Mouse (Mus musculus): ENCODE data around the gene Ednra. TPM values are rescaled to one million over a fixed set of nuclear protein-coding genes. Genes with fewer than 3 reads are reported as not detected.

Ednra gene
- total and polyA plus RNA-seq, 3 experiments, result 25.6 to 41.7 (median 41.3) TPM

DNA sequence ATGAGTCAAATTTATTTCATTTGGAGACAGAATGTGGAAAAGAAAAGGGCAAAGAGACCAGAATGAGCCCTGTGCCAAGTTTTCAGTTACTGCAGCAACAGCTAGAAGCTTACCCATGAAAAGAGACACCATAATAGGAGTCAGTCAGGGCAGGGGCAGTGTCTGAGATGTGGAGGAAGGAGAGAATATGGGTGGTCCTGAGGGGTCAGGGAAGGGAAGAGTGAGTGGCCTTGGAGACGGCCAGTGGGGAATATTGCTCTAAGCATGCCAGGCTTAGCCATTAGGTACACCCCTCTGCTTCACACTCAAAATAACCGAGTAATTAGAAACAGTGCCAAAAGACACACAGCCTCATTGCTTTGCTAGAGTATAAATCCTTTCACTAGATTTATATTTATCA, 9.5 kb upstream of the Ednra start:
- Histone ChIP-seq H3K4me3 (no peak overlapping the region), H3K27ac (no peak overlapping the region), H3K9ac (ENCODE audit: low read depth, low read length) (no peak overlapping the region), H3K4me1 (ENCODE audit: control insufficient read depth, insufficient read depth, low read length) (no peaks in the 10 kb centered on the region), H3K36me3 (ENCODE audit: control insufficient read depth, insufficient read depth, low read length) (no peaks in the 10 kb centered on the region), H3K79me2 (replicated peaks; ENCODE audit: control insufficient read depth, insufficient read depth, low read length) (no peaks in the 10 kb centered on the region), H3K27me3 (ENCODE audit: control insufficient read depth, insufficient read depth, low read length) (no peaks in the 10 kb centered on the region)
- intact Hi-C loops (cut with DNase I), result no loop called here
- DNase-seq, result no peak
- TF ChIP-seq POLR2A (IDR thresholded peaks at IDR 0.05; ENCODE audit: insufficient read depth, low read depth, low read length), result no peak
- TF ChIP-seq CTCF (IDR thresholded peaks at IDR 0.05), result no peak
- no peak for TF ChIP-seq EP300 (IDR thresholded peaks at IDR 0.05; ENCODE audit: insufficient read depth, low read depth, low read length)
- 73% methylated on average over 2 of the region's 2 CpGs for WGBS

DNA sequence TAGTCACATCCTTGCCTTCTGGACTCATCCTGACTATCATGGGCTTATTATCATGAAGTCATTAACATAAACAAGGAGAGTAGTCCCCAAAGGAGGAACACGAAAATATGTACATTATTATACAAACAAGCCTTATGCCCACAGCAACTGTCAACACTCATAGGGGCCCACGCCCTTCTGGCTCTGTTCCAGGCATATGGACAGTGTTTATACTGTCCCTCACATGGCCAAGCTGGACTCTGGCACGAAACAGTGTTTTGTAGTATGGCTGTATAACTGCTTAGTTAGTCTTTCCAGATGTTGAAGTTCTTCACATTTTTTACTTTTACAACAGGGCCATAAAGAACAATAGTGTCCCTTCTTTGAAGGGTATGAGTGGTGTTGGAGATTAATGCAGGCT, 8.7 kb upstream of the Ednra start:
- no peaks in the 10 kb centered on the region for H3K79me2 ChIP-seq (replicated peaks; ENCODE audit: control insufficient read depth, insufficient read depth, low read length)
- 54% methylated on average over 3 of the region's 3 CpGs for WGBS
- H3K4me1 ChIP-seq (ENCODE audit: control insufficient read depth, insufficient read depth, low read length), result no peaks in the 10 kb centered on the region
- no peaks in the 10 kb centered on the region for H3K27me3 ChIP-seq (ENCODE audit: control insufficient read depth, insufficient read depth, low read length)
- intact Hi-C loops (cut with DNase I), result no loop called here
- no peak overlapping the region for H3K4me3 ChIP-seq
- no peak overlapping the region for H3K27ac ChIP-seq
- no peak overlapping the region for H3K9ac ChIP-seq (ENCODE audit: low read depth, low read length)
- no peaks in the 10 kb centered on the region for H3K36me3 ChIP-seq (ENCODE audit: control insufficient read depth, insufficient read depth, low read length)
- DNase-seq, result no peak
- TF ChIP-seq EP300 (IDR thresholded peaks at IDR 0.05; ENCODE audit: insufficient read depth, low read depth, low read length), result no peak
- no peak for TF ChIP-seq CTCF (IDR thresholded peaks at IDR 0.05)
- no peak for TF ChIP-seq POLR2A (IDR thresholded peaks at IDR 0.05; ENCODE audit: insufficient read depth, low read depth, low read length)

DNA sequence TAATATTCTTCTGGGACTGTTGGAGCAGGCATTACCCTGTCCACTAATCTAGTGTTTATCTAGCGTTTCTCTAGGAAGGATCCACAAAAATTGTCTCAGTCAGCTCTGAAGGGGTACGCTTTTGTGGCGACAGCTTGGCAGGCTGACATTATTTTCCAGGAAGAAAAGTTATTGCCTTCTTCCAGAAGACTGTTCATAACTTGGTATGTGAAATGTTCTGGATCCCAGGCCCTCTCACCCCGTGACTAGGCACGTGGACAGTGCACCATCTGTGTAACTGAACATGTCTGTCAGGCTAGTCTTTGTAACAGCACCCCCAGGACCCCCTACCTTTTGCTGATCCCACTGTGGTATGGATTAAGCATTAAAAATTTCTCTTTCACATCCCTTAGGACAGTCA, 1.1 kb upstream of the Ednra start:
- DNase-seq, result no peak
- Histone ChIP-seq H3K4me1 (ENCODE audit: control insufficient read depth, insufficient read depth, low read length) (peaks cover 4% of the 10 kb centered on the region; the same call in 1 of the 2 replicates), H3K79me2 (replicated peaks; ENCODE audit: control insufficient read depth, insufficient read depth, low read length) (no peaks in the 10 kb centered on the region), H3K27ac (peak overlapping the region; percentile 91), H3K36me3 (ENCODE audit: control insufficient read depth, insufficient read depth, low read length) (no peaks in the 10 kb centered on the region), H3K27me3 (ENCODE audit: control insufficient read depth, insufficient read depth, low read length) (no peaks in the 10 kb centered on the region), H3K9ac (ENCODE audit: low read depth, low read length) (no peak overlapping the region), H3K4me3 (no peak overlapping the region)
- no peak for TF ChIP-seq EP300 (IDR thresholded peaks at IDR 0.05; ENCODE audit: insufficient read depth, low read depth, low read length)
- TF ChIP-seq CTCF (IDR thresholded peaks at IDR 0.05), result no peak
- TF ChIP-seq POLR2A (IDR thresholded peaks at IDR 0.05; ENCODE audit: insufficient read depth, low read depth, low read length), result no peak
- 55% methylated on average over 5 of the region's 5 CpGs for WGBS
- intact Hi-C loops (cut with DNase I), result no loop called here

DNA sequence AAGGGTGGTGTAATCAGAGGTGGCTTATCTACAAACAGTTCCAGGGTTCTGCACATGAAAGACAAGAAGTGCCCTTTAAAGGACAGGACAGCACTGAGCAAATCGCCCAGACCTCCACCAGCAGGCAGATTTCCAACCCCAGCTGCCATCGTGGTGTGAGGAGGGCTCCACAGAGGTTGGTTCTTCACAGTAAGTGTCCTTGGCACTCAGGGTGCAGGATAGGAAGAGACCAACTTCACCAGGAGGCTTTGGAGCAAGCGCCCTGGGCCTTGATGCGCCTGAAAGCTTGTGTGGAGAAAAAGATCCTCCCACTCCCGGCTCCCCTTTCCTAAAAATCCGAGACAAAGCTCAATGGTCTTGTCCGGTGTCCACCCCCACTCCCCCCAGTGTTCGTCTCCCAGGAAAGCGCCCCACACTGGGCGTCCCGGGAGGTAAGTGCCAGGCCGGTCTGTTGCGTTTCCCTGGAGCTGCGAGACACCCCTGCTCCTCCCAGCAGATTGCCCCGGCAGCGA, 674 bp downstream of the Ednra start:
- Histone ChIP-seq H3K79me2 (replicated peaks; ENCODE audit: control insufficient read depth, insufficient read depth, low read length) (no peaks in the 10 kb centered on the region), H3K27ac (peak overlapping the region; percentile 91), H3K27me3 (ENCODE audit: control insufficient read depth, insufficient read depth, low read length) (no peaks in the 10 kb centered on the region), H3K36me3 (ENCODE audit: control insufficient read depth, insufficient read depth, low read length) (peaks cover 8% of the 10 kb centered on the region), H3K4me3 (peak overlapping the region; percentile 47), H3K9ac (ENCODE audit: low read depth, low read length) (peak overlapping the region; percentile 81), H3K4me1 (ENCODE audit: control insufficient read depth, insufficient read depth, low read length) (peaks cover 6% of the 10 kb centered on the region)
- WGBS, result 3% methylated on average over 16 of the region's 16 CpGs
- peak; percentile 66 for TF ChIP-seq POLR2A (IDR thresholded peaks at IDR 0.05; ENCODE audit: insufficient read depth, low read depth, low read length)
- no peak for TF ChIP-seq CTCF (IDR thresholded peaks at IDR 0.05)
- intact Hi-C loops (cut with DNase I), result loop anchor here (5.0 kb wide), 2 partner anchors 91 to 279 kb away; no protein-coding TSS in a partner anchor
- DNase-seq, result peak in 1 of 2 experiments; percentile 66

DNA sequence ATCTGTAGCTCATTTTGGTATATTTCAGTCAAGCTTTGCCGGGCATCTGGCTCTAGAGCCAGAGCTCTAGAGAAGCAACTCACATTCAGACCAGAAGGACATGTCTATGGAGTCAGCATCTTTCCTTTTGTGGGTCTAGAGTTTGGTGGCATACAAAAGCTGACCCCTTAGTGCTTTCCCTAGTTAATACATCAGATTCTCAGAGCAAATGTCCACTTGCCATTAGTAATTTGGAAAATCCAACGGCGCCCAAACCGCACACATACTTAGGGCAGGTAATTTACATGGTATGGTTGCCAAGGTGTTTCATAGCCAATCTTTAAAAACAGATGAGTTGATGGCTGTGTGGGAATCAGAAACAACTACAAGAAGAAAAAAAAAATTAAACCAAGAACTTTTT, 1.2 kb downstream of the Ednra start:
- peak overlapping the region; percentile 47 for H3K4me3 ChIP-seq
- DNase-seq, result no peak
- no peaks in the 10 kb centered on the region for H3K27me3 ChIP-seq (ENCODE audit: control insufficient read depth, insufficient read depth, low read length)
- peaks cover 8% of the 10 kb centered on the region for H3K36me3 ChIP-seq (ENCODE audit: control insufficient read depth, insufficient read depth, low read length)
- peaks cover 6% of the 10 kb centered on the region for H3K4me1 ChIP-seq (ENCODE audit: control insufficient read depth, insufficient read depth, low read length)
- WGBS, result 54% methylated on average over 4 of the region's 4 CpGs
- intact Hi-C loops (cut with DNase I), result loop anchor here (5.0 kb wide), 2 partner anchors 91 to 279 kb away; no protein-coding TSS in a partner anchor
- no peaks in the 10 kb centered on the region for H3K79me2 ChIP-seq (replicated peaks; ENCODE audit: control insufficient read depth, insufficient read depth, low read length)
- H3K27ac ChIP-seq, result peak overlapping the region; percentile 91
- TF ChIP-seq CTCF (IDR thresholded peaks at IDR 0.05) (no peak), EP300 (IDR thresholded peaks at IDR 0.05; ENCODE audit: insufficient read depth, low read depth, low read length) (no peak), POLR2A (IDR thresholded peaks at IDR 0.05; ENCODE audit: insufficient read depth, low read depth, low read length) (no peak)
- 0 out of 2 replicates have a peak overlapping the region, but pooled peaks have one; percentile 27 for H3K9ac ChIP-seq (ENCODE audit: low read depth, low read length)

DNA sequence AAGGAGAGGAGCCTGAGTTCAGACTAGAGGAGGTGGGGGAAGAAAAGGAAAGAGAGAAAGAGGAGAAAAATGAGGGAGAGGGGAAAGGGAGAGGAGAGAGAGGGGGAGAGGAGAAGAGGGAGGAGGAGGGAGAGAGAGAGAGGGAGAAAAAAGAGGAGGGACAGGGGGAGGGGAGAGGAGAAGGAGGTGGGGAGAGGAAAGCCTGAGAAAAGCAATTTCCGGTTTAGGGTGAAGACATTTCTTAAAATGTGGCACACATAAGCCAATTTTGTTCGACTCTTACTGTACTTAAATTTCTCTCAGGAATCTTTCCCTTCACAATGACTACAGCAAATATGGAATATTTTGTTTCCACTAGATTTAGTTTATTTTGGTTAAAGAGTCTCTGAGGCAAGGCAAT, 5.3 kb downstream of the Ednra start:
- Histone ChIP-seq H3K4me3 (no peak overlapping the region), H3K4me1 (ENCODE audit: control insufficient read depth, insufficient read depth, low read length) (peaks cover 4% of the 10 kb centered on the region; the same call in 1 of the 2 replicates), H3K79me2 (replicated peaks; ENCODE audit: control insufficient read depth, insufficient read depth, low read length) (no peaks in the 10 kb centered on the region), H3K27me3 (ENCODE audit: control insufficient read depth, insufficient read depth, low read length) (no peaks in the 10 kb centered on the region), H3K9ac (ENCODE audit: low read depth, low read length) (no peak overlapping the region), H3K36me3 (ENCODE audit: control insufficient read depth, insufficient read depth, low read length) (peaks cover 11% of the 10 kb centered on the region), H3K27ac (peak overlapping the region; percentile 45)
- 41% methylated on average over 2 of the region's 2 CpGs for WGBS
- no peak for TF ChIP-seq EP300 (IDR thresholded peaks at IDR 0.05; ENCODE audit: insufficient read depth, low read depth, low read length)
- TF ChIP-seq CTCF (IDR thresholded peaks at IDR 0.05), result no peak
- no peak for TF ChIP-seq POLR2A (IDR thresholded peaks at IDR 0.05; ENCODE audit: insufficient read depth, low read depth, low read length)
- no peak for DNase-seq
- intact Hi-C loops (cut with DNase I), result loop anchor here (5.0 kb wide), 1 partner anchor 37 kb away; no protein-coding TSS in a partner anchor

All from heart, adult 2 months (tissue).